Mouse (Mus musculus) ovary, postnatal 14 days (tissue): ENCODE results near the gene Gmeb1.
A peak's percentile ranks its signal among the peaks of the same experiment; 100 is the strongest.

Experiments used
- DNase-seq: peaks from one replicate; pipeline ENCODE4 v3.0.0; 2022; ENCODE audit warnings: low spot score

The Gmeb1 gene

DNA sequence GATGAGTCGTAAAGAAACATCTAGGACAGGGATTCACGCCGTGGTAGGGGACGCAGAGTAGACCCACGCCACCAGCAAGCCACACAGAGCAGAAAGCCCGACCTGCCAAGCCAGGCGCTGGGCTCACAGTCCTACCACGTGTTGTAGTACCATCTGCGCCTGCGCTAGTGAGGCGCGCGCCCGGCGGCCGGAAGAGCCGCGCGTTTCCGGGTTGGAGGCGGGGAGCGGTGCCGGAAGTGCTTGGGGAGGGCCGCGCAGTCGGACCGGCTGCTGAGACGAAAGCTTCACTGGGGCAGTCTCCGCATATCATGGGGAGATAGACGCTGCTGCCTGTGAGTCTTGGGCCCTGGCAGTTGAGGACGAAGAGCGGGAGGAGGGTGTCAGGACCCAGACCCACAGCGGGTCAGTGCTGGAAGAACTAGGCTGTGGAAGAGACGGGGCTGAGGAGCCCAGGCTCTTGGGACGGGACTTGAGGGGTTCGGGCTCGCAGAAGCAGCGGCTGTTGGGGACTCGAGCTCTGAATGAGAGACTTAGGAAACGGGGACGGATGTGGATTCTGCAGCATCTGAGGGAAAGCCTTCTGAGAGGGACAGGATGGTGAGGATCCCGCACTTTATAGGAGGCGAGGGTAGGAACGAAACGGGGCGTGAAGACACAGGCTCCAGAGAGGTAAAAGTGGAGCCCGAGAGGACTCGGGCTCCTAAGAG, 12.9 kb upstream of the Gmeb1 start, which contains the start of gene Taf12:
Gene Taf12 (plus strand): TSS at position 220 of the 707 bp plus-strand sequence.
- DNase-seq = peak; percentile 85

DNA sequence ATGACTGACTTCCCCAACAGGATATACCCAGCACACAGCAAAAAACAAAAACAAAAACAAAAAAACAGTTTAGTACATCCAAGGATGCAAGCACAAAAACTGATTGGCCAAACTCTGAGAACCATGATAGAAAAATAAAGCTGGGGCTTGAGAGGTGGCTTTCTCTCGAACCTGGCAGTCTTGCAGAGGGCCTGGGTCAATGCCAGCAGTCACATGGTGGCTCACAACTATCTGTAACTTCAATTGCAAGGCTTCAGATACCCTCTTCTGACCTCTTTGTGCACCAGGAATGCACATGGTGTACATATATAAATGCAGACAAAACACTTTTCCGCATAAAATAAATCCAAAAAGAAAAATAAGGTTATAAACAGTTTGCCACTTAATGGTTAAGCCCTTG, 11.8 kb upstream of the Gmeb1 start:
- no peak for DNase-seq

DNA sequence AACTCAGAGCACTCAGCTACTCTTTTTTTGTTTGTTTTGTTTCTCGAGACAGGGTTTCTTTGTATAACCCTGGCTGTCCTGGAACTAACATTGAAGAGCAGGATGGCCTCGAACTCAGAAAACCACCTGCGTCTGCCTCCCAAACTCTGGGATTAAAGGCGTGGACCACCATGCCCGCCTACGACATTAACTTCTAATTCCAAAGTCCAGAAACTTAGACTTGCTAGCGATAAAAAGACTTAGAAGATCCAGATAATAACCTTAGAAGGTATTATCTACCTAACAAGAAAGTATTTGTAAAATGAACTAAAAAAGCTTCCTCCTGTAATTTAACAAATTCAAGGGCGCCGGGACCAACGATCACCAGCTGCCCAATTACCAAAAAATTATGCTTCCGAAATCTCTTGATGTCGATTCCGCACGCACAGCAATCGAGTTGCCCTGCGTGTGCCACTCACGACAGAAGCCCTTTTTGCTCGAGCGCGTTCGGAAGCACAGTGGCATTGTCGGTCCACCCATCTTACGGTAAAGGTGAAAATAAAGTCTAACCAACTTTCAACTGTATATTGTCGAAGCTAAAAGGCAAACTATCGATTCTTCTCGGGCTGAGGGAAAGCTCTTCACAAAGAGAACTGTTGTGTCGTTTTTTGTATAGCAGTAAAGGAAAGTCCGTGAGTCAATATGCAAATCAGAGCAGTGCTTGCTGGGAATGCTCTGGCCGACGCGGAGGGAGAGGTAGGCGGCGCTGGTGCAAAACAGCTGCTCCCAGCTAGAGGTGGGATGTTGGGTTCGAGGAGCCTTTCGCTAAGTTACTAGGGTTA, 8.5 kb upstream of the Gmeb1 start:
- peak; percentile 71 for DNase-seq

DNA sequence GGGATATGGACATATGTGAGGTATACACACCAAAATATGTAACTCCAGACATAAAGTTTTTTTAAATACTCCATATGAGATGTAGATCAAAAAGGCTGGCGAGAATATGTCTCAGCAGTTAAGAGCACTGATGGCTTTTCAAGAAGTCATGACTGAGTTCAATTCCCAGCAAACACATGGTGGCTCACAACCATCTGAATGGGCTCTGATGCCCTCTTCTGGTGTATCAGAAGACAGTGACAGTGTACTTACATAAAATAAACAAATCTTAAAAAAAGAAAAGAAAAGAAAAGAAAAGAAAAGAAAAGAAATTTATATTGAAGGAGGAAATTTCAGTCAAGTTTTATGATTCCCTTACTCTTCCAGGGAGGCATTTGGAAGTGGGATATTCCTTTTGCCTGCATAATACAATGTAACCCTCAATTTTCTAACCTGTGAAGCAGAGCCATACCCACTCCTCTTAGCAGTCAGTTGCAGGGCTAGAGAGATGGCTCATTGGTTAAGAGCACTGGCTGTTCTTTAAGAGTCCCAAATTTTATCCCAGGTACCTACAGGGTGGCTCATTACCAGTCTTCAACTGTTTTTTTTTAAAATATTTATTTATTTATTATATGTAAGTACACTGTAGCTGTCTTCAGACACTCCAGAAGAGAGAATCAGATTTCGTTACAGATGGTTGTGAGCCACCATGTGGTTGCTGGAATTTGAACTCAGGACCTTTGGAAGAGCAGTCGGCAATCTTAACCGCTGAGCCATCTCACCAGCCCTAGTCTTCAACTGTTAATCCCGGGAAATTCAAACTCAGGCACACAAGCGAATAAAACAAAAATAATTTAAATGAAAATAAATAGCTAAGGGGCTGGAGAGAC, 7.7 kb upstream of the Gmeb1 start:
- no peak for DNase-seq

DNA sequence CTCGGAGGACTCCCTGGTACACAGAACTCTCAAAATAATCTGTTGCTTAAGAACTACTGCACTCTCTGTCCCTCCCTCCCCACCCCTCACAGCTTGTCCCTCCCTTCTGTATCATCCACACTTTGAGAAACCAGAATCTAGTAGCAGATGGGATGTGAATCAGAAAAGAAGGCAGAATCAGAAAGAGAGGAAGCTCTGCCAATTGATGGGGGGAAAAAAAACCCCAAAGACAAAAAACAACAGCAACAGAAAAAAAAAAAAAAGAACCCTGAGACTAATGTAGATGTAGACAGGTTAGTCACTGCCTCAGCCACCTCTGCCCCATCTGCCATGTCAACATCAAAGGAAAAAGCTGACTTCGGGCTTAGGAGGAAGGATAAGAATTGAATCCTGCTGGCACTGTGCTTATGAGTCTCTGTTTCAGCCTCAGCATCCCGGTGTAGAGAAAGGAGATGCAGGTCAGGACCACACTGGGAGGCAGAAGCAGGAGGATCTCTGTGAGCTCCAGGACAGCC, 5.5 kb upstream of the Gmeb1 start:
- DNase-seq = no peak

DNA sequence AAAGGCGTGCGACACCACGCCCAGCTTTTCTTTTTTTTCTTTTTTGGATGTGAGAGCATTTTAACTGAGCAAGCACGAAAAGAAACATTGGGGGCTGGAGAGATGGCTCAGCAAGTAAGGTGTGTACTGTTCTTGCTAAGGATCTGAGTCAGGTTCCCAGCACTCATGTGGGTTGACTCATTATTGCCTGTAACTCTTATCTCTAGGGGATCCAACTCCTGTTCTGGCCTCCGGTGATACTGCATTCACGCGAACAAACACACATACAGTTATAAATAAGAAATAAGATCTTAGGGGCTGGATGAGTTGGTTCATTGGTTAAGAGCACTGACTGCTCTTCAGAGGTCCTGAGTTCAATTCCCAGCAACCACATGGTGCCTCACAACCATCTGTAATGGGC, 1.9 kb upstream of the Gmeb1 start:
- DNase-seq = no peak

DNA sequence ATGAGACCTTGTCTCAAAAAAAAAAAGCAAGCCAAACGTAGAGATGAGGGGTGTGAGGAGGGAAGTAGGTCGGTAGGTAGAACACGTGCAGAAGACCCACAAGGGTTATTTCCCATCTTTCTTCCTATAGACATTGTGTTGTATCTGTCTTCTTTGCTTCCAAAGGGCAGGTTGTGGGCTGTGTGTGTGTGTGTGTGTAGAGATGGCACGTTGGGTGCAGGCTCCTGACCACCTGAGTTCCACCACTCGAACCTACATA, 885 bp upstream of the Gmeb1 start:
- DNase-seq = no peak

DNA sequence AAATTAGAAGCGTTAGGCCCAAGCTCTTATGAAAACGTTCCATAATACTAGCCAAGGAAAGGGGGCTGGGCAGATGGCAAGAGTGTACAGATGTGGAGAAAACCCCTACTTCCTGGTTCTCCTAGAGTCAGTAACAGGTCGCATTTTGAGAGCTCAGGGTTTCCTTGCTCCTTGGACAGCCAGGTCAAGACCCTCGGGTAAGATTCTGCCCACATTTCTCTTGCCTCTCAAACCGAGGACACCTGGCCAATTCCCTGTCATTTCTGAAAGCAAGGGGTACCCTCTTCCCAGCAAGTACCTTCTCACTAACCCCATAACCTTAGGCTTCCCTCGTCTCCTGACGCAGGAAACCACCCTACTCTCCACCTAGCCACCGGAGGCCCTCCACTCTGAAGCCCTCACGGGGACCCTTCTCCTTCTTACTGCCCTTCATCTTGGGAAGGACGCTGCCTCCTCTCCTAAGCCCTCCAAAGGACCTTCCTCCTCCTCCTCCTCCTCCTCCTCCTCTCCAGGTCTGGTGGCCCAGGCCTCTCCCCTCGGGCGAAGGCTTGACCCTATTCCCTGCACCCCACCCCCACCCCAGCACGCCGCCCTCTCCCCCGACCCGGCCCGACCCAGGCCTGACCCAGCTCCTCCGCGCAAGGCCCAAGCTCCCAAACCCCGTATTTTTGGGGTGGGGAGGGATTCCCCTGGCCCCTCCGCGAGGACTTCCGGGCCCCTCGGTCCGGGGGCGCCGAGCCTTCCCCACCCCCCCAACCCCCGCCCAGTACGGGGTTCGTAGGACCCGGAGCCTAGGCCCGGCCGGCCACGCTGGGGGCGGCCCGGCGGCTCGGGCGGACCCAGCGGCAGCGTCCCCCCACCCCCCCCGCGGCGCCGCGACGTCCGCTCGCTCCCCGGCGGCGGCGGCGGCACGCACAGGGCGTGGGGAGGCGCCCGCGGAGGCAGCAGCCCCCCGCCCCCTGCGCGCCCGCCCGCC, 710 bp downstream of the Gmeb1 start:
- peak; percentile 26 for DNase-seq

DNA sequence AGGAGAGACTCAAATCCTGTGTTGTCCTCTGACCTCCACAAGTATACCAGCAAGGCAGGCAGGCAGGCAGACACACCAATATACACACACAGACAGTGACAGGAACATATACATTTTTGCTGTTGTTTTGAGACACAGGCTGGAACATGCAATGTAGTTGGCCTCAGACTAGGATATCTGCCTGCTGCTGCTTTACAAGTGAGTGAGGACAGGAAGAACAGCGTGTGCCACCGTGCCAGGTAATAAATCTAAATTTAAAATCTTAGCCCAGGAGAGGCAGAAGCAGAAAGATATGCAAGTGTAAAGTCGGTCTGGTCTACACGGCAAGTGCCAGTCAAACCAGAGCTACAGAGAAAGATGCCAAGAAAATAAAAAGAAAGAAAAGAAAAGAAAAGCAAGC, 2.2 kb downstream of the Gmeb1 start:
- no peak for DNase-seq

DNA sequence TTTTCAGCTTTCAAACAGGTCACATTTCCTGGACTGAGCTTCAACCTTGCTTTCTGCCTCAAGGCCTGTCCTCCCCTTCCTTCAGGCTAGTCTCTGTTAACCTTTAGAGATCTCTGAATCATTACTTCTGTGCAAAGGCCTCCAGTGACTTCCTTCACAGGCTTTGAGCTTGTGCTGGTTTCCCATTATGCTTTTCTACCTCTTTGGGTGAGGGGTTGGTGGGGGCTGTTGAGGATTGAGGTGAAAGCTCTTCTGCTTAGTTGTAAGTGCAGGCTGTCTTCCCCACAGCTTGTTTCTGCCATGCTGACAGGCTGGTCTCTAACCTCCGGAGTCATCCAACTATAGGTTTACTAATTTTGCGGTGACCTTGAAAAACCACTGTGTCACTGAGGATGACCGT, 5.0 kb downstream of the Gmeb1 start:
- DNase-seq = no peak

DNA sequence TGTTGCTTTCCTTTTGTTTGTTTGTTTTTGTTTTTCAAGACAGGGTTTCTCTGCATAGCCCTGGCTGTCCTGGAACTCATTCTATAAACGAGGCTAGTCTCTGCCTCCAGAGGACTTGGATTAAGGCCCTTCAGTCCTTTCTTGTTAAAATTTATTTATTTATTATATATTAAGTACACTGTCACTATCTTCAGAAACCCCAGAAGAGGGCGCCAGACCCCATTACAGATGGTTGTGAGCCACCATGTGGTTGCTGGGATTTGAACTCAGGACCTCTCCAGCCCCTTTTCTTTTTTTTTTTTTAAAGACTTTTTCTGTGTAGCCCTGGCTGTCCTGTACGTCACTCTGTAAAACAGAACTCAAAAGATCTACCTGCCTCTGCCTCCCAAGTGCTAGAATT, 6.4 kb downstream of the Gmeb1 start:
- DNase-seq = no peak

DNA sequence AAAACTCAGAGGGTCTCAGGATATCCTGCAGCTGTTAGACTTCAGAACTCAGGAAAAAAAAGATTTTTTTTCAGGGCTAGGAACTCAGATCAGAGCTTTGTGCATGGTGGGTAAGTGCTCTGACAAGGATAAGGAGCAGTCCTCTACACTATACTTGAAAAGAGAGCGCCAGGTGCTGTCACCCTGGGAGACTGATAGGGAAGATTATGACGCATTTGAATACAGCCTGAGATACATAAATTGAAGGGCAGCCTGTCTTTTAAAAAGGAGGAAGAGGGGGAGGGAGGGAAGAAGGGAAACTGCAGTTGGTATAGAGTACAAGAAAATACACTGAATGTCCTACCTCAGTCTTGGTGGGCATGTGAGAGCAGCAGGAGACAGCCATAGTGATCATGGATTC, 7.8 kb downstream of the Gmeb1 start:
- DNase-seq = no peak

DNA sequence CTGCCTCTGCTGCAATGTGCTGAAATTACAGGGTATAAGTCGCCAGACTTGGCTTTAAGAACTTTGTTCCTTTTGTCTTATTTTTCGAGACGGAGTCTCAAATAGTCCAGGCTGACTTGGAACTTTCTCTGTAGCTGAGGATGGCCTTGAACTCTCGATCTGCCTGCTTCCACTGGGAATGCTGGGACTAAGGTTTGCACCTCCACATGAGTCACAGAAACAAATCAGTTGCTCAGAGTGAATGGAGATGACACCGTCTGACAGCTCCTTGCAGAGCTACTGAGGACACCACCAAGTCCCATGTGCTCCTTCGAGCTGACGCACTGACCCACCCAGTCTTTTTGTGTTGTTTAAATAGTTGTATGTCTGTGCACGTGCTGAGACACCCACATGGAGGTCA, 8.3 kb downstream of the Gmeb1 start:
- no peak for DNase-seq

DNA sequence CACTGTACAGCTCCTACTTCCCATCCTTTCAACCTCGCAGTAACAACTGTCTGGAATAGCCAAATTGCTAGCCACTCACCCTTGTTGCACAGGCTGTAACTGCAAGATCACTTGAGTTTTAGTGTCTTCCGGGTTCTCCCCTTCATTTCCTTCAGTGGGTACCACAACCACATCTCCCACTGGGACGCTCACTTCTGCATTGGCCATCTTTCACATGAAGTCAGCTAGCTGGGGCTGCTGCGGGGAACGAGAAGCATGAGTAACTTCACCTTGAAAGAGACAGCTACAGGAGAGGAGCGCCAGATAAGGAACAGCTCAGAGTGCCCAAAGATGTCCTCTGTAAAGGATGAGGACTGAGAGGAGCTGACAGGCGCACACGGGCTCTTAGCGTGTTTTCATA, 9.8 kb downstream of the Gmeb1 start:
- DNase-seq = no peak

DNA sequence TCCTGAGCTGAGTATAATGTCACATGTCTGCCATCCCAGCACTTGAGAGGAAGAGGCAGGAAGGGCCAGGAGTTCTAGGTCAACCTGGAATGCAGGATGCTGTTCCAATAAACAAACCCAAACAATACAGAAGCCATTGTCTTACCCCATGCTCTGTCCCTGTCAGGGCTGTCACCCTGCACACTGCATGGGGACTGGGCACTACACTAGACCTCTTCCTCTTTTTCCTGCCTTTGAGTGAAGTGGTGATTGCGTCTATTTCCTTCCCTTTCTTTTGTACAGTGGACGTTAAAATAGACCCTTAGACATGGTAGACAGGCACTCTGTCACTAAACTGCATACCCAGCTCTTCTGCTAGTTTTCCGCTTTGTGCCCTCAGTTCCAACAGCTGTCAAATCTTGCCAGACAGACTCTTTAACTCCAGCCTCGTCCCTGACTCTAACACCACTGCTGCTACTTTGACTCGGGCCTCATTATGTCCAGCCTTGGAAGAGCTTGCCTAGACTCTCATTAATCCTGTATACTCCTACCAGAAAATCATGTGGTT, 13.9 kb downstream of the Gmeb1 start:
- DNase-seq = no peak

DNA sequence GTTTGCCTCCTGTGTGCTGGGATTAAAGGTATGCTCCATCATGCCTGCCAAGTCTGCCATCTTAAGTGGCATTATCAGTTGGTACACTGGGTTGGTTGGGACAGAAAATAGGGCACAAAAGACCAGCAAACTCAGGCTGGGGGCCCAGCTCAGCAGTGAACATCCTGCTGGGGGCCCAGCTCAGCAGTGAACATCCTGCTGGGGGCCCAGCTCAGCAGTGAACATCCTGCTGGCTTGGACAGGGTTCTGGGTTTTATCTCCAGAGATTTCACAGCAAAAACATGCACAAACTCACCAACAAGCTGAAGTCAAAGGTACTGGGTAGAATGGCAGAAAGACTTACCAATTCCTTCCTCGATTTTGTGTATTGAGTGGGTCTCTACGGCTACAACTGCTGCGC, 15.8 kb downstream of the Gmeb1 start:
- DNase-seq = no peak

DNA sequence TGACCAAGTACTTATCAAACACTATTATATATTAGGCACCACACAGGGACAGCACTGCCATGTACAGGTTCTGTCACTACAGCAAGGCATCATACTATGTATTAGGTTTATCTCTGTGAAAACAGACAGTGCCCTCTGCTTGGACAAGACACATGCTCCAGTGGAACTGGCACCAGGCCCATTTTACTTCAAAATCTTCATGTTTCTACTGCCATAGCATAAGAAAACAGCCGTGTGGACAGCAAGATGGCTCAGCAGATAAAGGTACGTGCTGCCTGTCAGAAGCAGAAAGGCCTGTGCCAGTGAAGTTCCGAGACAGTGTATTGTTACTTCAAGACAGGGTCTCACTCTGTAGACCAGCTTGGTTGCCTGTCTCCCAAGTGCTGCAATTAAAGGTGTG, 20.2 kb downstream of the Gmeb1 start:
- DNase-seq = no peak

DNA sequence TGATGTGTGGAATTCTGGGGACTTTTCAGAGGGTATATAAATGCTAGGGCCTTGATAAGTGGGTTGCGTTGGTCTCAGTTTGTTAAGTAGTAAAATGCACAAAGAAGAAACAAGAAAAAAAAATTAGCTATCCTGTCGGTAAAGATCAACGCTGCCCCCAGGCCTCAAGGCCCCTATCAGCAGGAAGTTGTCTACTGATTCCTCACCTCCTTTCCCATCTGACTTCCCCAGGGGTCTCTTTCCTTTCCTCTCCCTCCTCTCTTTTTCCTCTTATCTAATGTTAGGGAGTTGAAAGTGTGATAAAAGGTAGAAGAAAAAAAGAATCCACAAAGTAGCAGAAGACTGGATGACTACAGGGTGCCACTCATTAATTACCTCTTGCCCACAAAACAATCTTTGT, 21.0 kb downstream of the Gmeb1 start:
- DNase-seq = no peak

DNA sequence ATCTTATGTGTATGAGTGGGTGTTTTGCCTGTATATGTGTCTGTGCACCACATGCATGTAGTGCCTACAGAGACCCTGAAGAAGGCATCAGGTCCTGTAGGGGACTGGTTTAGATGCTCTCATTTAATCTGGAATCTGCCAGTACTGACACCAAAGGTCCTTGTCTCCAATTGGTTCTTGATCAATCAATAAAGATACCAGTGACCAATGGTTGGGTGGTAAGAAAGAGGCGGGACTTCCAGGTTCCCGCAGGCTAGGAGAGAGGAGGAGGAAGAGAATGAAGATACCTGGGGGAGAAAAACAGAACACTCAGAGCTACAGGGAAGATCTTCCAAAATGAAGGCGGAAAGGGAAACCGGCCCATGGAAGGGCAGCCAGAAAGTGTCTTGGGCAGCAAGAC, 23.0 kb downstream of the Gmeb1 start:
- no peak for DNase-seq

DNA sequence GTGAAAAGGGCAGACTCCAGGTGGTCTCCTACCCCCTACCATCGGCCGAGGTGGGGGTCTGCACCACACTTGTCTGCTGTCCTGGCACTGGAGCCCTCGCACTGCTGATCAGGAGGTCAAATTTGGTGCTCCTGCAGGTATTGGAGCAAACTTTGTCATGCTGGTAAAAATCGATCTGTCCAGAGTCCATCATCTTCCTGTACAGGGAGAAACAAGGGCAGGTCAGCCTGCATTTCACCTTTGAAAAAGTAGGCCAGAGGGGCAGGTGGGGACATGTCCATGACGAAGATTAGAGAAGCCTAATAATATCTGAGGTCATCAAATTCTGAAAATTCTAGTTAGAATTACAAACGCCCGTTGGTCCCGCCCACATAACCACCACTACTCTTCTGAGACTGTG, 26.7 kb downstream of the Gmeb1 start:
- DNase-seq = no peak

DNA sequence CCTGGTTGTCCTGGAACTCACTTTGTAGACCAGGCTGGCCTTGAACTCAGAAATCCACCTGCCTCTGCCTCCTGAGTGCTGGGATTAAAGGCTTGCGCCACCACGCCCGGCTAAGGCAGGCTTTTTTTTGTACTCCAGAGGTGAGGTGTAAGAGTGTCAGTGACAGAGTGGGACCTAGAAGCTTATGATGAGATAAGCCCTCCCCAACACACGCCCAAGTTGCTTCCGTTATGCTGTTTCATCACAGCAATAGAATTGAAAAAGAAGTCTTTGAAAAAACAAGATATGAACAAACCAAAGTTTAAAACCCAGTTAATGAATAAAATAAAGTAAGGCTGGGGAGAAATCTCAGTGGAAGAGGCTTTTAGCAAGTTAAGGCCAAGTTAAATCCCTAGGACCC, 31.0 kb downstream of the Gmeb1 start:
- no peak for DNase-seq
